Mouse (Mus musculus) kidney, adult 2 months (tissue): Measurements from ENCODE around the gene Slc5a3. TPM values are rescaled to one million over a fixed set of nuclear protein-coding genes. Genes with fewer than 3 reads are reported as not detected.
A peak's percentile ranks its signal among the peaks of the same experiment; 100 is the strongest.
"Not testable (repeated sequence)": the region's sequence is repeated elsewhere in the genome, so short reads cannot be mapped to it uniquely, and the experiment has no call there.

ENCODE experiments used
- DNase-seq: peaks from one replicate; pipeline ENCODE4 v3.0.0; 2021
- H3K27ac ChIP-seq: fragments of 200-500 bp; 2 replicates; pipeline ENCODE4 v1.5.1; 2012; ENCODE audit warnings: low read depth, low read length, control low read depth, inconsistent platforms; ENCODE audit not compliant: insufficient read depth
- H3K27me3 ChIP-seq: fragments of 200-500 bp; replicated peaks from 2 replicates; pipeline ENCODE4 v1.6.1; 2012; ENCODE audit warnings: mild to moderate bottlenecking, moderate library complexity, low read length, inconsistent platforms; ENCODE audit not compliant: control insufficient read depth, insufficient read depth
- H3K36me3 ChIP-seq: fragments of 200-500 bp; 2 replicates; pipeline ENCODE4 v1.6.1; 2012; ENCODE audit warnings: mild to moderate bottlenecking, moderate library complexity, low read length, inconsistent platforms; ENCODE audit not compliant: control insufficient read depth, insufficient read depth
- H3K4me1 ChIP-seq: fragments of 200-500 bp; 2 replicates; pipeline ENCODE4 v1.6.1; 2011; ENCODE audit warnings: low read length; ENCODE audit not compliant: control insufficient read depth, insufficient read depth
- H3K4me3 ChIP-seq: fragments of 200-500 bp; 2 replicates; pipeline ENCODE4 v1.5.1; 2011; ENCODE audit warnings: mild to moderate bottlenecking, low read depth, low read length, control low read depth; ENCODE audit not compliant: insufficient read depth
- CTCF ChIP-seq: fragments of 200-500 bp; conservative IDR thresholded peaks from 2 replicates; pipeline ENCODE4 v1.5.1; 2011; ENCODE audit warnings: low read depth, mild to moderate bottlenecking, control low read depth, low read length, moderate library complexity, mixed read lengths; ENCODE audit not compliant: insufficient read depth, insufficient read length
- POLR2A ChIP-seq: fragments of 200-500 bp; IDR thresholded peaks from one replicate; pipeline ENCODE4 v1.6.1; 2011; ENCODE audit warnings: low read depth, low read length, control low read depth
- WGBS: fragments of 180-500 bp; shearing (Covaris S2); methylation state at CpG from one replicate; pipeline ENCODE4 v1.1.7; 2018; 5-methylcytosine and 5-hydroxymethylcytosine counted together
- polyA plus RNA-seq: library from polyadenylated mRNA; depleted of rRNA; stranded (reverse); fragments of >200 nt; gene quantifications from 2 replicates; pipeline ENCODE4 v1.2.3, GENCODE M21; 2012

Gene Slc5a3
- polyA plus RNA-seq, 1 experiment, result 17.6 TPM

GRCm38 (mm10) chr16:92099598-92099997, 41.5 kb downstream of the Slc5a3 start:
- TF ChIP-seq POLR2A (no peak), CTCF (no peak)
- Histone ChIP-seq H3K27me3 (no peaks in the 10 kb centered on the region), H3K4me1 (peaks cover 20% of the 10 kb centered on the region; the same call in 1 of the 2 replicates), H3K4me3 (no peak overlapping the region), H3K27ac (no peak overlapping the region), H3K36me3 (no peaks in the 10 kb centered on the region)
- DNase-seq, result no peak
- 87% methylated on average over 16 of the region's 16 CpGs for WGBS

GRCm38 (mm10) chr16:92100111-92100510, 42.0 kb downstream of the Slc5a3 start:
- Histone ChIP-seq H3K27ac (no peak overlapping the region), H3K4me1 (peaks cover 24% of the 10 kb centered on the region; the same call in 1 of the 2 replicates), H3K36me3 (no peaks in the 10 kb centered on the region), H3K4me3 (no peak overlapping the region), H3K27me3 (no peaks in the 10 kb centered on the region)
- DNase-seq, result no peak
- no peak for TF ChIP-seq POLR2A
- no peak for TF ChIP-seq CTCF
- WGBS, result 64% methylated on average over 4 of the region's 4 CpGs

GRCm38 (mm10) chr16:92102115-92102514, 44.0 kb downstream of the Slc5a3 start:
- TF ChIP-seq CTCF, result no peak
- TF ChIP-seq POLR2A, result no peak
- peaks cover 32% of the 10 kb centered on the region; the same call in 1 of the 2 replicates for H3K4me1 ChIP-seq
- H3K27me3 ChIP-seq, result no peaks in the 10 kb centered on the region
- 59% methylated on average over 5 of the region's 5 CpGs for WGBS
- H3K27ac ChIP-seq, result peak overlapping the region; percentile 53; the same call in 1 of the 2 replicates
- no peaks in the 10 kb centered on the region for H3K36me3 ChIP-seq
- DNase-seq, result no peak
- H3K4me3 ChIP-seq, result no peak overlapping the region

DNA sequence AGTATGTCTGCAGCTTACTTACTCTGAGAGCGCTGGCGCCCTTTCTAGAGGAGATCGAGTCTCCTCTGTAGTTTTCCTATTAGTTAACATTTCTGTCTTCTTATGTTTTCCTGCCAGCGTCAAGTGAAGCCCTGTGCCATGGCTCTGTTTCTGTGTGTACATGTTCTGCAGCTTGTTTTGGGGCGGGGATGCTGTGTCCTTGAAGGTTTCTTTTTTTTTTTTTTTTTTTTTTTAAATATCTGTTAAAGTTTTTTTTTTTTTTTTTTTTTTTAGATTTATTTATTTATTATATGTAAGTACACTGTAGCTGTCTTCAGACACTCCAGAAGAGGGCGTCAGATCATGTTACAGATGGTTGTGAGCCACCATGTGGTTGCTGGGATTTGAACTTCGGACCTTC, 44.8 kb downstream of the Slc5a3 start:
- H3K27ac ChIP-seq, result peak overlapping the region; percentile 53
- 79% methylated on average over 6 of the region's 7 CpGs for WGBS
- not testable (repeated sequence) for H3K4me3 ChIP-seq

GRCm38 (mm10) chr16:92103572-92104331, 45.6 kb downstream of the Slc5a3 start:
- peak; percentile 70 for DNase-seq
- Histone ChIP-seq H3K4me1 (peaks cover 32% of the 10 kb centered on the region; the same call in 1 of the 2 replicates), H3K27ac (peak overlapping the region; percentile 61), H3K27me3 (no peaks in the 10 kb centered on the region), H3K4me3 (no peak overlapping the region), H3K36me3 (no peaks in the 10 kb centered on the region)
- no peak for TF ChIP-seq CTCF
- no peak for TF ChIP-seq POLR2A
- 33% methylated on average over 9 of the region's 9 CpGs for WGBS

More for the DNA sequence above, 44.8 kb downstream of the Slc5a3 start:
- not testable (repeated sequence) for DNase-seq, H3K36me3 ChIP-seq, H3K27me3 ChIP-seq
- H3K4me1 ChIP-seq, result peaks cover 32% of the 10 kb centered on the region; the same call in 1 of the 2 replicates

DNA sequence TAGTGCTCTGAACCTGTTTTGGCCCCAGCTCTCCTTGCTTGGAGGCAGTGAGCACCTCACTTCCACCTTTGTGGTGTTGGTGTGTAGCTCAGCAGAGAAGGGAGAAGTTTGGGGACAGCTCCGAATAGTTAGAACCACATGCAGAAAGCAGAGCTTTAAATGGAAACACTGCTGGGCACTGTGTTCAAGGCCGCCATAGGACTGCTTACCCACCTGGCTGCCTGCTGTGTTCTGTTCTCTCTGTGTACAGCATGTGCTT, 46.1 kb downstream of the Slc5a3 start:
- DNase-seq, result no peak
- no peaks in the 10 kb centered on the region for H3K36me3 ChIP-seq
- H3K4me3 ChIP-seq, result no peak overlapping the region
- 67% methylated on average over 2 of the region's 2 CpGs for WGBS
- H3K27me3 ChIP-seq, result no peaks in the 10 kb centered on the region
- peak overlapping the region; percentile 61 for H3K27ac ChIP-seq
- no peak for TF ChIP-seq CTCF
- no peak for TF ChIP-seq POLR2A
- H3K4me1 ChIP-seq, result peaks cover 32% of the 10 kb centered on the region; the same call in 1 of the 2 replicates

GRCm38 (mm10) chr16:92104951-92105350, 46.8 kb downstream of the Slc5a3 start:
- H3K4me3 ChIP-seq, result no peak overlapping the region
- no peak for TF ChIP-seq POLR2A
- TF ChIP-seq CTCF, result no peak
- H3K27me3 ChIP-seq, result no peaks in the 10 kb centered on the region
- H3K4me1 ChIP-seq, result peaks cover 32% of the 10 kb centered on the region; the same call in 1 of the 2 replicates
- 79% methylated on average over 2 of the region's 2 CpGs for WGBS
- no peak for DNase-seq
- H3K36me3 ChIP-seq, result no peaks in the 10 kb centered on the region
- H3K27ac ChIP-seq, result peak overlapping the region; percentile 62
